Mouse (Mus musculus): ENCODE data around the gene Myh14.

DNA sequence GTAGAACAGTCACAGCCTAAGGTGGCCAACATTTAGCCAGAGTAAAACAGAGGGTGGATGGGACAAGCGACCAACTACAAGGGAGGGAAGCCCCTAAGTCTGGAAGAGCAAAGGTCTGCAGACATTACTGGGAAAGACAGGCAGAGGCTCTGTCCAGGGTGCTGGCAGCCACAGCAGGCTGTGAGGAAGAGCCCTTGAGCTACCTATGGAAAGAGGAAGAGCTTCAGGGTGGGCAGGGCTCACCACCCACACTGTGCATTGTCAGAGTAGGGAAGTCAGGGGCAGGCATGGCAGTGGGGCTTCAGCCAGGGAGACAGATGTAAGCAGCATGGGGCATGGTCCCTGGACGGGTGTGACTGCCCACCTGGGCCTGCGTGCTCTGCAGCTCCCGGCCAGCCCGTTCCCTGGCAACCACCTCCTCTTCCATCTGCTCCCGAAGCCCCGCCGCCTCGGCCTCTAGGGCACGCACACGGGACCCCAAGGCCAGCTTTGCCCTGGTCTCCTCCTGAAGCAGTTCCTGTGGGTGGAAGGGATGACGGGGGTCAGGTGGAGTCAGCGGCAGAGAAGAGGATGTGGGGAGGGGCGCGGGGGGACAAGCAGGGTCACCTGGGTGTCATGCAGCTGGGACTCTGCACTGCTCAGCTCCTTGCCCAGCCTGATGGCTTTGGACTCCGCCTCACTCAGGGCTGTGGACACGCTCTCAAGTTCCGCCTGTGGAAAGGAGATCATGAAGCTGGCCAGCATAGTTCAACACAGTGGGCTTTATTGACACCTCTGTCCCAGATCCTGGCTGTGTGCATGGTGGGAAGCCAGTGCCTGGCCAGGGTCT is 46.7 kb downstream of the Myh14 start:
- TF ChIP-seq NELFE (IDR thresholded peaks at IDR 0.05; ENCODE audit: low read depth, low read length) (no peak), CTCF (IDR thresholded peaks at IDR 0.05 in 2 of 3, conservative IDR thresholded peaks at IDR 0.05 in 1 of 3; ENCODE audit: control insufficient read depth in 1 of 3, insufficient read depth in 1 of 3, low read depth in 2 of 3, low read length in 3 of 3, poor library complexity in 1 of 3, severe bottlenecking in 1 of 3) (no peak), TCF12 (IDR thresholded peaks at IDR 0.05; ENCODE audit: low read depth, low read length) (no peak), ETS1 (IDR thresholded peaks at IDR 0.05; ENCODE audit: low read depth, low read length) (no peak)

Data from MEL (cell line).